Mouse (Mus musculus) MN1 (cell line): ENCODE data around the gene Gm31571.
"Not testable (repeated sequence)": the region's sequence is repeated elsewhere in the genome, so short reads cannot be mapped to it uniquely, and the experiment has no call there.

Source experiments
- DNase-seq: peaks from one replicate; pipeline ENCODE4 v3.0.0-alpha.2; 2016; ENCODE audit warnings: low spot score

Gene Gm31571

DNA sequence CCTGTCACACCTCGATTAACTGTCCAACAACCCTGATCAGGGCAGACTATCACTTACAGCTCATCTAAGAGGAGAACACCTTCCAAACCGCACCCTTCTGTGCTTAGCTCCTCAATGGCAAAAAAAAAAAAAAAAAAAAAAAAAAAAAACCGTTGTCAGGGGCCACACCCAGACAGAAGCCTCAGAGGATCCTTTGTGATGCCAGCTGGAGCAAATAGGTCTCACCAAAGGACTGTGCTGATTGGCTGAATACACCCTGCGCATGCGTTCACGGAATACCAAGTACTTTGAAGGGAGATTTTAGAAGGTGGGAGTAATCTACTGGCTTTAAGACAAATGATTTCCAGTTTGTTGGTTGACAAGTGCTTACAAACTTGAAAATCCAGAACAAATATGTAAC is at the start of gene Gm31571:
TSS of gene Gm31571 (minus strand) at position 101 of the 400 bp plus-strand sequence.
- not testable (repeated sequence) for DNase-seq
